Mouse (Mus musculus): Measurements from ENCODE around the gene Olfr132.
"Not testable (repeated sequence)": the region's sequence is repeated elsewhere in the genome, so short reads cannot be mapped to it uniquely, and the experiment has no call there.

The Olfr132 gene

DNA sequence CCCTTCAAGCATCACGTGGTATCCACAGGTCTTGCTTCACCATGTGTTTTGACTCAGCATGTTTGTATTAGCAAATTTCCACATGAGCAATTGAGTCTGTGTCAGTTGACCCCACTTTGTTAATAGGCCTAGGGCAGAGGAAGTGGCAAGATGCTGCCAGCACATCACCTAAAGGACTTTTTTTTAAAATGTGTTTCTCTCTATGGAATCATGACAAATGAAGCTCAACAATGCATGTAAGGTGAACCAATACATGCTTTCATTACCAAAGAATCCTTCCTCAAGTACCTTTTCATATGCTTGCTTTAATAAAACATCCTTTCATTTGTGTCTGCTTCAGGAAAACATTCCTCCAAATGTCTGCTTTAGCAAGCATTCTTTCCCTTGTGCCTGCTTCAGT lies at the start of gene Olfr132:
Gene Olfr132, minus strand, starts transcription at position 101 of the 400 bp plus-strand sequence.
- DNase-seq, result no peak

DNA sequence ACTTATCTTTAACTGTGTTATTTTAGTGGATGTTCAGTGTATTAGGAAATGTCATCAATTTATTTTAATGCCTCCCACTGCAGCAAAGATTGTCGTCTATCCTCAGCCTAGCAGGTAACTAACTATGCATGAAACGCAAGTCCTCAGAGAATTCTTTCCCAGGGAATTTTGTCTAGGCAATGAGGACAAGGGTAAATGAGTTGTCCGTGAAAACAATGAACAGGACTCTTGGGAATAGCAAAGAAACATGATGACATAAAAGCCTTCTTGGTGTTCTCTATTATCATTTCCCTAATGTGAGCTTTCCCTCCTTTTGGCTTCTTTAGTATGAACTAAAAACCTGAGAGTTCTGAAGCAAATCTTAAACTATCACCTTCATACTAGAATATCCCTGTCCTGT lies 36.8 kb upstream of the Olfr132 start, which contains the start of gene Olfr134:
Gene Olfr134, plus strand, starts transcription at position 301 of the 400 bp plus-strand sequence.
- no peak for DNase-seq

GRCm38 (mm10) chr17:38144981-38145380 lies 10.7 kb upstream of the Olfr132 start, which contains the start of gene Olfr133:
Gene Olfr133, plus strand, starts transcription at chr17:38145281.
- no peak for DNase-seq

DNA sequence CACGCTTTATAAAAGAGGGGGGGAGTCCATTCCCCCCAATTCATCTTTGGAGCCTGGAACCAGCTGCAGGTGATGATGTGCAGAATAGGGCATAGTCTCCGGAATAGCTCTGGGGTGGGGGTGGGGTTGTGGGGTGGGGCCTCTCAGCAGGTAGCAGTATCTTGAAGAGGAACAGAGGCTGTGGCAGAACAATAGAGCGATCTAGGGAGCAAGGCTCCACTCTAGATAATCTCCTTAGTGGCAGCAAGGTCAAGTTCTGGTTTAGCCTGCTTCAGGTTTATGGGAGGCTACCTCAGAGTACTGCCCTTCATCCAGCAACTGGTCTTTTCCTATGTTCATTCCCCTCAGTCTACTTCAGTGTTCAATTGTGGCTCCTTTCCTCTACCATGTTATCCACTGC lies 9.0 kb downstream of the Olfr132 start:
- not testable (repeated sequence) for DNase-seq

DNA sequence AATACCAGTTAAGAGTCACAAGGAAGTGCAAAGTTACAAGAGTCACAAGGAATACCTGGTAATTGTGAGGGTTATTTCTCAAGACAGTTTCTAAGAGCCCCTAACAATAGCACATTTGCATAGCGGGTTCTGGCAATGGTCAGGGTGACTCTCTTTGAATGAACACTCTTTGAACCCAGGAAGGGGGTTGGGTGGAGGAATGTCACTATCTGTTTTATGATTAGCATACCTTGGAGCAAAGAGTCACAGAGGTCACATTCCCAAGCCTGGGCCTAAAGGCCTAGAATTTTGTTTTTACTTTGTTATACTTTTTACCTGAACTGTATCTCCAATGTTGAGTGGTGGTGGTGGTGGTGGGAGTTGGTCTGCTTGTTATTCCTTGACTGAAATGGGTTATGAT lies 10.1 kb downstream of the Olfr132 start:
- not testable (repeated sequence) for DNase-seq

DNA sequence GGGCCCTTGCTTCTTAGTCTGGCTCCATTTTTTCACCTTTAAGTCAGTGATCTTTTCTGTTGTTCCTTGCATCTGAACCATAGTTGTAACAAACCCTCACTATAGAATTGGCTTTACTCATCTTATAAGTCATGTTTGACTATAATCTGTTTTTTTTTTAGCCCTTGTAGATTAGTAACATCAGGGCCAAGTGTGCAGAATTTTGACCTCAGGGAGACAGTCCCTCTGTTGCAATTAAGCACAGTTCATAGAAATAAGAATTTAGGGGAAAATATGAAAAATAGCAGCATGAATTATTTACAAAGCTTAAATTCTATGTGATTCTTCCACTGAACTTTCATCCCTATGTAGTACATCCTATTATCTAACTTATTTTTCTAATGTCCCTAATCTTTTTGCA lies 45.7 kb downstream of the Olfr132 start, which contains the start of gene Olfr131:
Gene Olfr131, minus strand, starts transcription at position 101 of the 400 bp plus-strand sequence.
- no peak for DNase-seq

GRCm38 (mm10) chr17:38082364-38082763 lies 52.0 kb downstream of the Olfr132 start:
- DNase-seq, result no peak
